Mouse (Mus musculus) liver, postnatal 0 days (tissue): Measurements from ENCODE around the gene Foxd1. TPM values are rescaled to one million over a fixed set of nuclear protein-coding genes. Genes with fewer than 3 reads are reported as not detected.

Experiments used
- ATAC-seq: fragments of 200-750 bp; cut with Nextera tagmentation; 2 replicates; pipeline ENCODE4 v1.8.0; 2017; ENCODE audit warnings: mild to moderate bottlenecking, moderate library complexity
- DNase-seq: peaks from one replicate; pipeline ENCODE4 v3.0.0-alpha.2; 2016
- H3K27ac ChIP-seq: fragments of 300-500 bp; sonication (generic); 2 replicates; pipeline ENCODE4 v1.5.1; 2014; ENCODE audit warnings: antibody characterized with exemption, moderate library complexity, mild to moderate bottlenecking, low read depth
- H3K27me3 ChIP-seq: fragments of 300-500 bp; sonication (generic); 2 replicates; pipeline ENCODE4 v1.6.1; 2014; ENCODE audit warnings: low read length, control low read depth, mixed read lengths; ENCODE audit not compliant: insufficient read depth
- H3K36me3 ChIP-seq: fragments of 300-500 bp; sonication (generic); replicated peaks from 2 replicates; pipeline ENCODE4 v1.6.1; 2014; ENCODE audit warnings: mild to moderate bottlenecking, control low read depth, low read length, moderate library complexity, mixed read lengths; ENCODE audit not compliant: insufficient read depth
- H3K4me1 ChIP-seq: fragments of 300-500 bp; sonication (generic); 2 replicates; pipeline ENCODE4 v1.6.1; 2014; ENCODE audit warnings: antibody characterized with exemption, mild to moderate bottlenecking, control low read depth; ENCODE audit not compliant: insufficient read depth
- H3K4me2 ChIP-seq: fragments of 300-500 bp; sonication (generic); 2 replicates; pipeline ENCODE4 v1.6.1; 2014; ENCODE audit warnings: low read depth, mild to moderate bottlenecking, low read length, moderate library complexity, mixed read lengths
- H3K4me3 ChIP-seq: fragments of 300-500 bp; sonication (generic); 2 replicates; pipeline ENCODE4 v1.5.1; 2014; ENCODE audit warnings: low read depth, low read length
- H3K9ac ChIP-seq: fragments of 300-500 bp; sonication (generic); replicated peaks from 2 replicates; pipeline ENCODE4 v1.6.1; 2014; ENCODE audit warnings: mild to moderate bottlenecking, moderate library complexity
- H3K9me3 ChIP-seq: fragments of 300-500 bp; sonication (generic); 2 replicates; pipeline ENCODE4 v1.6.1; 2016; ENCODE audit warnings: mild to moderate bottlenecking, control low read depth, low read length, mixed read lengths
- CTCF ChIP-seq: sonication (generic); IDR thresholded peaks from 2 replicates; pipeline ENCODE4 v1.5.1; 2016; ENCODE audit warnings: antibody characterized with exemption, low read depth
- EP300 ChIP-seq: IDR thresholded peaks from 2 replicates; pipeline ENCODE4 v1.6.1; 2016; ENCODE audit warnings: antibody characterized with exemption, low read depth, mild to moderate bottlenecking
- WGBS: fragments of 180-500 bp; shearing (Covaris S2); extraction: QIAGEN DNeasy Blood & Tissue Kit; methylation state at CpG from one replicate; pipeline ENCODE4 v1.1.7; 2014; ENCODE audit not compliant: insufficient replicate concordance; 5-methylcytosine and 5-hydroxymethylcytosine counted together
- polyA plus RNA-seq: library from polyadenylated mRNA; unstranded; fragments of >200 nt; fragmentation: Nextera tagmentation; extraction: Ambion mirVana; gene quantifications from 2 replicates; pipeline ENCODE4 v1.2.1, GENCODE M21; 2015

The Foxd1 gene
- polyA plus RNA-seq, 1 experiment from 2014 or later = not detected

DNA sequence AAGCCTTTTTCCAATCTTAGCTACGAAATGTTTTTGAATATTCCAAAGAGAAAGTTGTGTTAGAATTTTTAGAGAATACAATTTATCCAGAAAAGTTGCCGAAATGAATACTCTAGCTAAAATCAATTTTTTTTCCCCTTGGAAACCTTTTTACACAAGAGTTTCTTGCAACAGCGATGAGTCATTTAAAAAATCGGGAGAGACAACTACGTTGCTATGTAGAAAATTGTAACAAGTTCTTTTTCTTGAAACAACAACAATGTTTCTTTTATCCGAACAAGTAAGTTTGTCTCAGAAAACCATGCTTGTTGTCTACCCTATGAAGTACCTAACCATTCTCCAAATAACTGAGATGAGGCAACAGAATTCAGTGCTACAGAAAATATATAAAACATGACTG is 36.1 kb upstream of the Foxd1 start:
- no peak overlapping the region for H3K9ac ChIP-seq

DNA sequence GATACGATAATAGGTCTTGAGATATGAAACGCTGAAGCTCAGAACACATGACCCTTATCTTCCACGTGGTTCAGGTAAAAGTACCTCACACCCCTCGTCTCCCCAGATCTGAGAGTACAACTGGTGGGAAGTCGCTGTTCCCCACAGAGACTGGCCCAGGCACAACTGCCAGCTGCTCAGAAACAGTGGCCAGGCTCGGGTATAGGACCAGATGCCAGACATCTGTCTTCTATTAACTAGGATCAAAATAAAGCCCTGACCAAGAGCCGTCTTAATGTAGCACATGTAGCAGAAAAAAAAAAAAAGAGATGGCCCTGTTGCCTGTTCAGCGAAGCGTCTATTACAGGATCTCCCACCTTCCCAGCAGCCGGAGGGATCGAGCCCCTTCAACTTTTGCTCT is 29.0 kb upstream of the Foxd1 start:
- WGBS = 82% methylated on average over 11 of the region's 11 CpGs
- no peak overlapping the region for H3K4me2 ChIP-seq
- no peaks in the 10 kb centered on the region for H3K36me3 ChIP-seq
- ATAC-seq (no peak), DNase-seq (no peak)
- TF ChIP-seq EP300 (no peak), CTCF (no peak)
- H3K4me1 ChIP-seq = no peaks in the 10 kb centered on the region
- no peaks in the 10 kb centered on the region for H3K9me3 ChIP-seq
- no peaks in the 10 kb centered on the region for H3K27me3 ChIP-seq
- H3K4me3 ChIP-seq = no peak overlapping the region
- H3K27ac ChIP-seq = no peak overlapping the region
- no peak overlapping the region for H3K9ac ChIP-seq

More for the DNA sequence above, 36.1 kb upstream of the Foxd1 start:
- H3K4me1 ChIP-seq = peaks cover 19% of the 10 kb centered on the region
- ATAC-seq = no peak
- no peaks in the 10 kb centered on the region for H3K27me3 ChIP-seq
- peaks cover 13% of the 10 kb centered on the region for H3K36me3 ChIP-seq
- DNase-seq = no peak
- H3K4me3 ChIP-seq = peak overlapping the region; percentile 99
- TF ChIP-seq CTCF = no peak
- TF ChIP-seq EP300 = no peak
- WGBS = 75% methylated on average over 6 of the region's 6 CpGs
- peak overlapping the region; percentile 83 for H3K4me2 ChIP-seq
- no peaks in the 10 kb centered on the region for H3K9me3 ChIP-seq
- H3K27ac ChIP-seq = no peak overlapping the region

DNA sequence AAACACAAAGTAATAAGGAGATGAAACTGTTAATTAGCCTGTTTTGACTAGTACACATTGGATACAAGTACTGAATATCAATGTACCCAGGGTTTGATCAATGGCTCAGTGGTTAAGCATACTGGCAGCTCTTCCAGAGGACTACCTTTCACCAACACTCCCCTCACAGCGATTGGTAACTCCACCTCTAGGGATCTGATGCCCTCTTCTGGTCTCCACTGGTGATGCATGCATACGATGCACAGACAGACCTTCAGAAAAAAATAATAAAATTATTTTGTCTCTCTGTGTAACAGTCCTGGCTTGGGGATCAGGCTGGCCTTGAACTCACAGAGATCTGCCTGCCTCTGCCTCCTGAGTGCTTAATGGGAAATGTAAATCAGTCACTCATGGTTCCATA is 21.9 kb upstream of the Foxd1 start:
- peak; percentile 37 for DNase-seq
- no peaks in the 10 kb centered on the region for H3K36me3 ChIP-seq
- H3K4me2 ChIP-seq = no peak overlapping the region
- H3K9me3 ChIP-seq = no peaks in the 10 kb centered on the region
- H3K4me1 ChIP-seq = no peaks in the 10 kb centered on the region
- no peaks in the 10 kb centered on the region for H3K27me3 ChIP-seq
- WGBS = 26% methylated on average over 2 of the region's 2 CpGs
- ATAC-seq = no peak
- TF ChIP-seq CTCF = peak; percentile 61
- no peak for TF ChIP-seq EP300
- H3K4me3 ChIP-seq = no peak overlapping the region
- no peak overlapping the region for H3K27ac ChIP-seq
- no peak overlapping the region for H3K9ac ChIP-seq

DNA sequence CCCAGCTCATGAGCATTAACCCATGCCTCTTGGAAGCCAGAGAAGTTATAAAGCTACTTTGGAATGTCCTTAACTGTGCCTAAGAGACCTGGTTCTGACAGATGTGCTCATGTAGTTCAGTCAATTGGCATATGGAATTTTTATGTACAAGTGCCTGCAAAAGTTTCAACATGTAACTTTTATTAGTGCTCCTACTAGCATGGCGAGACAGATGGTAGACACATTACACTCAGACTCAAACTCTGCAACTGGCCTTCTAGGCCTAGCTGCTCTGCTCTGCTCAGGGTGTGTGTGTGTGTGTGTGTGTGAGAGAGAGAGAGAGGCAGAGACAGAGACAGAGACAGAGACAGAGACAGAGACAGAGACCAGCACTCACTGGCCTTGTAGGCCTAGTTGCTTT is 17.8 kb upstream of the Foxd1 start:
- H3K4me2 ChIP-seq = no peak overlapping the region
- H3K9ac ChIP-seq = no peak overlapping the region
- H3K27me3 ChIP-seq = no peaks in the 10 kb centered on the region
- H3K4me3 ChIP-seq = no peak overlapping the region
- H3K4me1 ChIP-seq = no peaks in the 10 kb centered on the region
- ATAC-seq = no peak
- no peaks in the 10 kb centered on the region for H3K36me3 ChIP-seq
- no peak for DNase-seq
- TF ChIP-seq CTCF (no peak), EP300 (no peak)
- no peak overlapping the region for H3K27ac ChIP-seq
- no peaks in the 10 kb centered on the region for H3K9me3 ChIP-seq
- WGBS = 84% methylated on average over 1 of the region's 1 CpGs

DNA sequence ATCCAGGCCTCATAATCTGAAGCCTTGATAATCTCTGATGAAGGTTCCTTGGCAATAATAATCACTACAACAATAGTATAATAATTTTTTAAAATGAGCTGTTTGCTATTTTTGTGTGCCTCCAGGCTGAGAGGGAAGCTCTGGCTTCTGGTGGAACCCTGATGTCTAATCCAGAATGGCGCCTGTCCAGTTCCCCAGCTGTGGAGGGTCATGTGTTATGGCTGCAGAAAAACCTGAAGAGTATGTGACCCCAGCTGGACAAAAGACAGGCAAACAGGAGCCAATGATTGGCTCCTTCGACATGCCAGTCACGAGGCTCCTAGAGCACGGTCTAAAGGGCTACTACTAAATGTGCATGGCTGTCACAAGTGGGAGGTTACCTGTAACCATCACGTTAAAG is 13.5 kb upstream of the Foxd1 start:
- H3K4me3 ChIP-seq = no peak overlapping the region
- 76% methylated on average over 5 of the region's 5 CpGs for WGBS
- H3K9me3 ChIP-seq = no peaks in the 10 kb centered on the region
- no peak overlapping the region for H3K27ac ChIP-seq
- H3K4me1 ChIP-seq = no peaks in the 10 kb centered on the region
- ATAC-seq (no peak), DNase-seq (no peak)
- no peak for TF ChIP-seq EP300
- TF ChIP-seq CTCF = no peak
- H3K27me3 ChIP-seq = 0 out of 2 replicates have a peak, but pooled peaks cover 4% of the 10 kb centered on the region
- H3K4me2 ChIP-seq = no peak overlapping the region
- H3K36me3 ChIP-seq = no peaks in the 10 kb centered on the region
- H3K9ac ChIP-seq = no peak overlapping the region

DNA sequence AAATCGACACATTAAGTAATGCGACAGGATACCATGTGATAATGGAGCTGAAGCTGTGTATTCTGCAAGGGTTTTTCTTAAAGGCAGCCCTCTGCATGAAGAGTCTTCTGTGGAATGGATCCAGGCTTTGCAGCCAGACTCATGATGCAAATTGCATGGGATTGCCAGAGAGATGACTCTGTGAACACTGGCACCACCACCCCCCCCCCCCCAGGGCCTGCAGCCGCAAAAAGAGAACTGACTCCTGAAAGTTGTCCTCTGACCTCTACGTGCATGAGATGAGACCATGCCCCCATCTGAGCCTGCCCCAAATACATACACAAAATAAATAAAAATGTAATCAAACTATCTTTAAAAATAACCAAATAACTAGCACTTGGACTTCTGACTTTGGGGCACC is 4.6 kb upstream of the Foxd1 start:
- no peaks in the 10 kb centered on the region for H3K36me3 ChIP-seq
- H3K4me2 ChIP-seq = no peak overlapping the region
- no peak for DNase-seq
- ATAC-seq = no peak
- H3K27me3 ChIP-seq = peaks cover 69% of the 10 kb centered on the region
- H3K9ac ChIP-seq = no peak overlapping the region
- 66% methylated on average over 4 of the region's 4 CpGs for WGBS
- H3K27ac ChIP-seq = no peak overlapping the region
- H3K9me3 ChIP-seq = no peaks in the 10 kb centered on the region
- TF ChIP-seq EP300 (no peak), CTCF (no peak)
- H3K4me1 ChIP-seq = peaks cover 9% of the 10 kb centered on the region
- no peak overlapping the region for H3K4me3 ChIP-seq

DNA sequence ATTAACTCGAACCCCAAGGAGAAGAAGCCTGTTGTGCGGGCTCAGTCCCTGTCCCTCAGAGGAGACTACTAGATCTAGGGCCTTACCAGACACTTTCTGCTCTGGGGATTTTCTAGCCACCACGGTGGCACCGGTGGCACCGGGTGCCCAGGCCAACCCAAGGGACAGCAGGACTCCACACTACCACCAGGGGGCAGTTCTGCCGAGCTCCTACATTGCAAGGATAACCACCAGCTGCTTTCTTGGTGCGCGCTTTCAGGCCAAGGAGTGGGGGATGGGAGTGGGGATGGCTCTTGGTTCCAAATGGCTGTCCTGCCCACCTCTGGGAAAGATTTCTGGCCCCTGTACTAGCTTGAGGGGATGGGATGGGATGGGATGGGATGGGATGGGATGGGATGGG is 2.5 kb upstream of the Foxd1 start:
- no peak for ATAC-seq
- H3K4me1 ChIP-seq = peaks cover 18% of the 10 kb centered on the region
- H3K27ac ChIP-seq = no peak overlapping the region
- no peak overlapping the region for H3K4me2 ChIP-seq
- H3K9ac ChIP-seq = no peak overlapping the region
- no peaks in the 10 kb centered on the region for H3K36me3 ChIP-seq
- 7% methylated on average over 8 of the region's 8 CpGs for WGBS
- DNase-seq = peak; percentile 52
- H3K4me3 ChIP-seq = no peak overlapping the region
- H3K9me3 ChIP-seq = no peaks in the 10 kb centered on the region
- peak; percentile 57 for TF ChIP-seq CTCF
- no peak for TF ChIP-seq EP300
- H3K27me3 ChIP-seq = peaks cover 79% of the 10 kb centered on the region
